Mouse (Mus musculus) heart, adult 11 months (tissue): ENCODE measurements around the gene Vwc2l.
A peak's percentile ranks its signal among the peaks of the same experiment; 100 is the strongest.

ENCODE experiments used
- DNase-seq: peaks from one replicate; pipeline ENCODE4 v3.0.0; 2022

Vwc2l gene

GRCm38 (mm10) chr1:70725655-70726066, at the start of gene Vwc2l:
Gene Vwc2l, plus strand, starts transcription at chr1:70725715.
- DNase-seq: no peak

GRCm38 (mm10) chr1:70692529-70692928, 33.0 kb upstream of the Vwc2l start:
- peak; percentile 62 for DNase-seq

- no peak for DNase-seq
Measured at GRCm38 (mm10) chr1:70700270-70700669, 25.2 kb upstream of the Vwc2l start.

GRCm38 (mm10) chr1:70703934-70704333, 21.6 kb upstream of the Vwc2l start:
- peak; percentile 43 for DNase-seq

- DNase-seq: no peak
Measured at GRCm38 (mm10) chr1:70705821-70706220, 19.7 kb upstream of the Vwc2l start.

- DNase-seq: no peak
Measured at GRCm38 (mm10) chr1:70725045-70725444, 470 bp upstream of the Vwc2l start.

GRCm38 (mm10) chr1:70787146-70787545, 61.6 kb downstream of the Vwc2l start:
- no peak for DNase-seq

- DNase-seq: no peak
Measured at GRCm38 (mm10) chr1:70791636-70792035, 66.1 kb downstream of the Vwc2l start.

GRCm38 (mm10) chr1:70795094-70795493, 69.6 kb downstream of the Vwc2l start:
- DNase-seq: no peak

- no peak for DNase-seq
Measured at GRCm38 (mm10) chr1:70803401-70803800, 77.9 kb downstream of the Vwc2l start.

- no peak for DNase-seq
Measured at GRCm38 (mm10) chr1:70823111-70823510, 97.6 kb downstream of the Vwc2l start.

- no peak for DNase-seq
Measured at GRCm38 (mm10) chr1:70833262-70833661, 107.7 kb downstream of the Vwc2l start.

GRCm38 (mm10) chr1:70842222-70842621, 116.7 kb downstream of the Vwc2l start:
- DNase-seq: no peak

- no peak for DNase-seq
Measured at GRCm38 (mm10) chr1:70845276-70845675, 119.8 kb downstream of the Vwc2l start.

GRCm38 (mm10) chr1:70851633-70852390, 126.3 kb downstream of the Vwc2l start:
- no peak for DNase-seq

- DNase-seq: no peak
Measured at GRCm38 (mm10) chr1:70853446-70853845, 127.9 kb downstream of the Vwc2l start.

GRCm38 (mm10) chr1:70855912-70856311, 130.4 kb downstream of the Vwc2l start:
- peak; percentile 85 for DNase-seq

GRCm38 (mm10) chr1:70861672-70862071, 136.2 kb downstream of the Vwc2l start:
- no peak for DNase-seq

- no peak for DNase-seq
Measured at GRCm38 (mm10) chr1:70866137-70866536, 140.6 kb downstream of the Vwc2l start.

- DNase-seq: no peak
Measured at GRCm38 (mm10) chr1:70880496-70880895, 155.0 kb downstream of the Vwc2l start.

- DNase-seq: no peak
Measured at GRCm38 (mm10) chr1:70881269-70881668, 155.8 kb downstream of the Vwc2l start.

GRCm38 (mm10) chr1:70884156-70884555, 158.6 kb downstream of the Vwc2l start:
- DNase-seq: no peak

GRCm38 (mm10) chr1:70902311-70902710, 176.8 kb downstream of the Vwc2l start:
- peak; percentile 66 for DNase-seq

- DNase-seq: peak; percentile 8
Measured at GRCm38 (mm10) chr1:70907366-70907765, 181.9 kb downstream of the Vwc2l start.

GRCm38 (mm10) chr1:70911235-70911634, 185.7 kb downstream of the Vwc2l start:
- peak; percentile 76 for DNase-seq
